Mouse (Mus musculus) layer of hippocampus, adult 18-20 months (tissue): Measurements from ENCODE around the gene Adam6b. TPM values are rescaled to one million over a fixed set of nuclear protein-coding genes. Genes with fewer than 3 reads are reported as not detected.
"Not testable (repeated sequence)": the region's sequence is repeated elsewhere in the genome, so short reads cannot be mapped to it uniquely, and the experiment has no call there.

ENCODE experiments used
- DNase-seq, 2 experiments: peaks; one replicate each; pipeline ENCODE4 v3.0.0; 2022; ENCODE audit warnings: low spot score in 2 of 2
- long read RNA-seq: library from polyadenylated mRNA; stranded (forward); transcript quantifications from one replicate; pipeline ENCODE4 v2.0.0, GENCODE M21; 2021
- total RNA-seq, 2 experiments: library from RNA; stranded (reverse); gene quantifications; 2 replicates each; pipeline ENCODE4 v1.2.3; 2021

Adam6b gene
- not detected for total RNA-seq
- long read RNA-seq, result 0 reads

DNA sequence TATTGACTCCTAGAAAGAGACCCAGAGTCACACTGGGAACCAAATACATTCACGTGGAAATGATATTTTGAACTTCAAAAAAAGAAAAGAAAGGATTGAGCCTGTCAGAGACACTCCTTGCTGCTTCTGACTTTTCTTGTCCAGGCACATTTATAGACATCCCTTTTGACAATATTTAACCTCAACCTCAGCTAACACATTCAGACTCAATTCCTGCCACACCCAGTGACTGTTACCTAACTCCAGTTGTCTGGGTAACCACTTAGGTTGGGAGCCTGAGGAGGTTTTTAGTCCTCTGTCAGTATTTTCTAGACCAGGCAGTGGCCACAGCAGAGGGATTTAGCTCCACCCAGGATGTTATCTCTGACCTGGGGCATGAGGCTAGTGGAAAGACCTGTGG lies at the start of gene Adam6b:
Gene Adam6b (plus strand): TSS at position 301 of the 400 bp plus-strand sequence.
- not testable (repeated sequence) for DNase-seq

DNA sequence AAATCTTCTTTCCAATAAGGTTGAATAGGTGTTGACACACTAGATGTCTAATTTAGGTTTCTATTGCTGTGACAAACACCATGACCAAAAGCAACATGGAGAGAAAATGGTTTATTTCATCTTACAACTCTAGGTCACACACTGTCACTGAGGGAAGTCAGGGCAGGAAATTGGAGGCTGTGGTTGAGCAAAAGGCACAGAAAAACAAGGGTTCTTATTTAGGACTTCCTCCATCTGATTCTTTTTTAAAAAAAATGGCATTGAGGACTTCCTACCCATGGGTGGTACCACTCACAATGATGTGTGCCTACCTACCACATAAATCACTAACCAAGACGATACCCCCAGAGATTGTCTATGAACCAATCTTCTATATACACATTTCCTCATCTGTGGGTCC lies 43.2 kb upstream of the Adam6b start:
- no peak for DNase-seq

DNA sequence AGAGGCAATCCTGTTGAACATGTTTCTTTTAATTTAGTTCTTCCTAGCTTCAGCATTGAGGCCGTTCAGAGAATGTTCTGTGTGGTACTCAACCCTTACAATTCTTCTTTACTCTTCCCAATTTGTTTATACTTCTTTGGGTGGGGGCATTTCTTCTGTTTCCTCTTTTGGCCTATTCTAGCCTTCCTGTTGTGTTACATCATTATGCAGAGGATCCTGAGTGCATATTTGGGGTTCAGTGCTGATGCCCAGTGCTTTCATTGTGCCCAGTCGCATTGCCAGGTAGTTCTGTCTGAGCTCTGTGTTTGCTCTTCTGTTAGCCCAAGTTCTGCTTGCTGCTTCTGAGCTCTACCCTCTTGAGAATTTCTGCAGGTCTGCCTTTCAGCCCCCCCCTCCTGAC lies 13.1 kb upstream of the Adam6b start:
- no peak for DNase-seq

DNA sequence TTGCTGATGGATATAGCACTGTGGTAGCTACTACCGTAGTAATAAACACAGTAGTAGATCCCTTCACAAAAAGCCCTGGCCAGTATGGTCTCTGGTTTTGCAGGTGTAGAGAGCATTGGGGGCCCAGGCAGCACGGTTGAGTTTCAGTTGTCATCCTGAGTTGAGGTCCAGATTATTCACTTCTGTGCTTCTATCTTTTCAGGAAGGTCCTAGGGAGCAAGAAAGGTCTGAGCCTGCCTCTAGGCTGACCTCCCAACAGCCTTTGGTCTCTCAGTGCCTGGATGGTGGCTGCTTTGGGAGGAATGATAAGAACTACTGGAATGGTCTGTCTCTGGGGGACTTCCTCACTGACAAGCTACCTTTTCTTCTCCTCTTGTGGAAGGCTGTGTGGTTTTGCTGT lies 7.2 kb upstream of the Adam6b start:
- no peak for DNase-seq

DNA sequence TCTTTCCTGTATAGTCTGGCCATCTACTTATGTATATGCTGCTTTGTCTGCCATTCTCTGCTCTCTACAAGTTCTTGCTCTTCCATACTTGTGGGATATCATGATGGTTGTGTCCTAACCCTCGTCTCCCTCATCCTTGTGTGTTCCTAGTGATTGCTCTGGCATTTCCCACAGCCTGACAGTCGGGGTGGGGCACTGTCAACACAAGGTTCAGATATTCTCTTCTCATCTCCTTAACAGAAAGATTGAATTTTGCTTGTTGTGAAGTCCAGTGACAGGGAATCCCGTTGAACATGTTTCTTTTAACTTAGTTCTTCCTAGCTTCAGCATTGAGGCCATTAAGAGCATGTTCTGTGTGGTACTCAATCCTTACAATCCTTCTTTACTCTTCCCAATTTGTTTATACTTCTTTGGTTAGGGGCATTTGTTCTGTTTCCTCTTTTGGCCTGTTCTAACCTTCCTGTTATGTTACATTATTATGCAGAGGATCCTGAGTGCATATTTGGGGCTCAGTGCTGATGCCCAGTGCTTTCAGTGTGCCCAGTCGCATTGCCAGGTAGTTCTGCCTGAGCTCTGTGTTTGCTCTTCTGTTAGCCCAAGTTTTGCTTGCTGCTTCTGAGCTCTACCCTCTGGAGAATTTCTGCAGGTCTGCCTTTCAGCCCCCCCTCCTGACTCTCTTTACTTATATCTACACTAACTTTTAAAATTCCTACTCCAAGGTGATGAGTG lies 6.5 kb upstream of the Adam6b start:
- no peak for DNase-seq

DNA sequence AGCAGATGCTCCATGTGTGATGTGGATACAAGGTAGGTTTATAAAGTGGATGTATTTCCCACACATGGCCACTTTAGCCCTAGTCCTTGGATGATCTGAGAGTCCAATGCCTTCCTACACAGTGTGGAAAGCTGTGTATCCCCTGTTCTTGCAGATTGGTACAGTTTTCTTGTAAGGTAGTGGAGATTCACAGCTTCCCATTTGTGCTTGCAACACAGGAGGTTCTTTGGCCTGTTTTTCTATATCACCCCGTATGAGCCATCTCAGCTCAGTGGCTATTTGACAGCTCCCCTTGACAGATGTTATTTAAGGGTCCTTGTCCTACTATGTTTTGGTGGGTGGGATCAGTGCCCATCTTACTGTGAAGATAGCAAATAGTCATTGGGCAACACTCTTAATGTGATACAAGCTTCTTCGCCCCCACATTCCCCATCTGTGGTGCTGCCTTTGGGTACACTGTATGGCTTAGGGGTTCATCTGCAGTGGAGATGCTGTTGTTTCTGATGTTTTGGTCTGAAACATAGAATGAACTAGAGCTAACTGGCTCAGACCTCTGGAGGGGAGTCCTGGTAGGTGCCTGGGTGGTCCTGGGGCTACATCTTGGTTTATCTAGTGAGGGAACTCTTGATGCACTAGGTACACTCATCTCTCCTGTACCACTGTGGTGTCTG lies 5.7 kb upstream of the Adam6b start:
- DNase-seq, result no peak

DNA sequence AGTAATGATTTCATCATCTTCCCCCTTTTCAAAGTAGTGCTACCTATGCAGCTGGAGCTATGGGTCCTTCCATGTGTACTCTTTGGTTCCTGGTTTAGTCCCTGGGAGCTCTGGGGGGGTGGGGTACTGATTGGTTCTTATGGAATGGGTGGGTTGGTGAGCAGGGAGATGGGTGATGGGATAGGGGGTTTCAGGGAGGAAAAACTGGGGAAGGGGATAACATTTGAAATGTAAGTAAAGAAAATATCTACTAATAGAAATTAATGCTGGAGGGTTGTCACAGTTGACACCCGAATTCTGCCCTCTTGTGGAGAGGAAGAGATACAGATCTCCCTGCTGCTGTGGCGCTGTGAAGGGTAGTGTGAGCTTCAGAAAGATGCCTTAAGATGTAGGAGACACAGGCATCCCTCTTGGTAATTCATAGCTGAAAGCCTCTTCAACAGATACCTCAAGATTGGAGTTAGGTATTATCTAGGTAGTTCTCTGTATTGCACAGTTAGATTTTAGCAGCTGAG lies 4.3 kb upstream of the Adam6b start:
- peak in 1 of 2 experiments; percentile 1 for DNase-seq

DNA sequence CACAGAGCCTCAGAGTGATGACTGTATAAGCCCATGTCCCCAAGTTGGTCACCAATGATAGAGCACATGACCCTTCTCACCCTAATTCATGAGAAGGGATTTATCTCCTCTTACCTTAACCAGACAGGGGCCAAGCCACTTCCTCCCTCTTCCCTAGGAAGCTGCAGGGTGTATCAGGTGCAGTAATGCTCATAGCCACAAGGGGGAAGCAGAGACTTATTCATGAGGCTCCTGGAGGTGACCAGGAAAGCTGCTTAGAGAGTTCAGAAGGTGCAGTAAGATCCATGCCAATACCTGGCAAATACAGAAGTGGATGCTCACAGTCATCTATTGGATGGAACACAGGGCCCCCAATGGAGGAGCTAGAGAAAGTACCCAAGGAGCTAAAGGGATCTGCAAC lies 1.6 kb upstream of the Adam6b start:
- peak; percentile 11 to 72 for DNase-seq

DNA sequence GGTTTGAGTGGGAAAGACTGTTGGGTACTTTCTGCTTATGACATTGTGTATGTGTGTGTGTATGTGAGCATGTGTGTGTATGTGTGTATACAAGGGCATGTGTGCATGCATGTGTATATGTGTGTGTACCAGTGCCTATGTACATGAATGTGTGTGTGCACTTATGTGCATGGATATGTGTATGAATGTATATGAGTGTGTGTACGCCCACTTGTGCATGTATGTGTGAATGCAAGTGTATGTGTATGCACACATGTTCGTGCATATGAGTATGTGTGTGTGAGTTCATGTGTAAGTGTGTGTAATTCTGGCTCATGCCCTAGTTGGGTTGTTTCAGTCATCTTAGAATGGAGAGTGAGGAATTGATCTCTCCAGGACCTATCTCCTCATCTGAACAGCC lies 36.6 kb downstream of the Adam6b start:
- DNase-seq, result no peak

Other genes with a start within 250 kb of the Adam6b start
- gene Adam6a, start 54.4 kb downstream of the Adam6b start, total RNA-seq, result not detected